Mouse (Mus musculus) stomach, postnatal 0 days (tissue): Measurements from ENCODE around the gene Vezf1. TPM values are rescaled to one million over a fixed set of nuclear protein-coding genes. Genes with fewer than 3 reads are reported as not detected.

Source experiments
- ATAC-seq: fragments of 200-750 bp; cut with Nextera tagmentation; 2 replicates; pipeline ENCODE4 v1.8.0; 2017; ENCODE audit not compliant: low FRiP score, low TSS enrichment
- DNase-seq: peaks from one replicate; pipeline ENCODE4 v3.0.0-alpha.2; 2016; ENCODE audit warnings: low spot score
- H3K27ac ChIP-seq: fragments of 300-500 bp; sonication (generic); replicated peaks from 2 replicates; pipeline ENCODE4 v1.5.1; 2014; ENCODE audit warnings: mild to moderate bottlenecking, control low read depth
- H3K27me3 ChIP-seq: fragments of 300-500 bp; sonication (generic); 2 replicates; pipeline ENCODE4 v1.6.1; 2014; ENCODE audit warnings: low read length; ENCODE audit not compliant: control insufficient read depth, insufficient read depth
- H3K36me3 ChIP-seq: fragments of 300-500 bp; sonication (generic); 2 replicates; pipeline ENCODE4 v1.6.1; 2014; ENCODE audit warnings: low read length, mixed read lengths; ENCODE audit not compliant: control insufficient read depth, insufficient read depth
- H3K4me1 ChIP-seq: fragments of 300-500 bp; sonication (generic); replicated peaks from 2 replicates; pipeline ENCODE4 v1.6.1; 2014; ENCODE audit warnings: antibody characterized with exemption; ENCODE audit not compliant: control insufficient read depth, insufficient read depth
- H3K4me2 ChIP-seq: fragments of 300-500 bp; sonication (generic); replicated peaks from 2 replicates; pipeline ENCODE4 v1.6.1; 2014; ENCODE audit warnings: low read depth, mild to moderate bottlenecking, control low read depth, moderate library complexity
- H3K4me3 ChIP-seq: fragments of 300-500 bp; sonication (generic); 2 replicates; pipeline ENCODE4 v1.5.1; 2014; ENCODE audit warnings: low read depth, low read length, control low read depth
- H3K9ac ChIP-seq: fragments of 300-500 bp; sonication (generic); 2 replicates; pipeline ENCODE4 v1.6.1; 2014; ENCODE audit warnings: mild to moderate bottlenecking, low read length, control low read depth, mixed read lengths
- H3K9me3 ChIP-seq: fragments of 300-500 bp; sonication (generic); 2 replicates; pipeline ENCODE4 v1.6.1; 2016; ENCODE audit warnings: low read length; ENCODE audit not compliant: control insufficient read depth
- CTCF ChIP-seq: IDR thresholded peaks from 2 replicates; pipeline ENCODE4 v1.5.1; 2016; ENCODE audit warnings: antibody characterized with exemption, low read depth, mild to moderate bottlenecking, moderate library complexity
- EP300 ChIP-seq: optimal IDR thresholded peaks from 2 replicates; pipeline ENCODE3; 2016; ENCODE audit warnings: antibody characterized with exemption
- WGBS: fragments of 180-500 bp; shearing (Covaris S2); extraction: QIAGEN DNeasy Blood & Tissue Kit; methylation state at CpG from one replicate; pipeline ENCODE4 v1.1.7; 2014; 5-methylcytosine and 5-hydroxymethylcytosine counted together
- polyA plus RNA-seq: library from polyadenylated mRNA; unstranded; fragments of >200 nt; fragmentation: Nextera tagmentation; extraction: Ambion mirVana; gene quantifications from 2 replicates; pipeline ENCODE4 v1.2.1, GENCODE M21; 2015

The Vezf1 gene
- polyA plus RNA-seq, 1 experiment from 2014 or later = 15.9 TPM

DNA sequence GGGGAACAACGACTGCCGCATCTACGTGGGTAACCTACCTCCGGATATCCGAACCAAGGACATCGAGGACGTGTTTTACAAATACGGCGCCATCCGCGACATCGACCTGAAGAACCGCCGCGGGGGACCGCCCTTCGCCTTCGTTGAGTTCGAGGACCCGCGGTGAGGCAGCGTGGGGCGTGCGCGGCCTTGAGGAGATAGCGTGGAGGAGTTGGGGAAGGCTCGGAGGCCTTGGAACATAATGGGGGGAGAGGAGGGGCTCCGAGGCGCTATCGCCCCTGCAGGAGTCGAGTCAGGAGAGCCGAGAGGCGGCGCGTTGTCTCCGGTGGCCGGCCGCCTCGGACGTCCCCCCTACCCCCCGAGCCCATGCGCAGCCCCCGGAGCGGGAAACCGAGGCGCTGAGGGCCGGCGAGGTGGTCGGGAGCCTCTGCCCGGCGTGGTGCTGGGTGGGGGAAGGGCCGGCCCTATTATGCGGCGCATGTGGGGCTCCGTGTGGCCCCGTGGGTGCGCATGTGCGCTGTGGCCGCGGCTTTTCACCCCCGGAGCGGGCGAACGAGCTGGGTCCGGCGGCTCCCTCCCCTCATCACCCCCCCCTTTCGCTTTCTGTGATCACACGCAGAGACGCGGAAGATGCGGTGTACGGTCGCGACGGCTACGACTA, 20.1 kb upstream of the Vezf1 start:
- TF ChIP-seq EP300 (no peak), CTCF (no peak)
- DNase-seq (peak; percentile 81), ATAC-seq (peak; percentile 75)
- Histone ChIP-seq H3K9me3 (no peaks in the 10 kb centered on the region), H3K9ac (peak overlapping the region; percentile 99), H3K4me1 (no peaks in the 10 kb centered on the region), H3K27ac (peak overlapping the region; percentile 100), H3K4me2 (peak overlapping the region; percentile 61), H3K27me3 (no peaks in the 10 kb centered on the region), H3K4me3 (peak overlapping the region; percentile 98), H3K36me3 (peaks cover 7% of the 10 kb centered on the region; the same call in 1 of the 2 replicates)
- under 1% methylated on average over 64 of the region's 76 CpGs for WGBS

DNA sequence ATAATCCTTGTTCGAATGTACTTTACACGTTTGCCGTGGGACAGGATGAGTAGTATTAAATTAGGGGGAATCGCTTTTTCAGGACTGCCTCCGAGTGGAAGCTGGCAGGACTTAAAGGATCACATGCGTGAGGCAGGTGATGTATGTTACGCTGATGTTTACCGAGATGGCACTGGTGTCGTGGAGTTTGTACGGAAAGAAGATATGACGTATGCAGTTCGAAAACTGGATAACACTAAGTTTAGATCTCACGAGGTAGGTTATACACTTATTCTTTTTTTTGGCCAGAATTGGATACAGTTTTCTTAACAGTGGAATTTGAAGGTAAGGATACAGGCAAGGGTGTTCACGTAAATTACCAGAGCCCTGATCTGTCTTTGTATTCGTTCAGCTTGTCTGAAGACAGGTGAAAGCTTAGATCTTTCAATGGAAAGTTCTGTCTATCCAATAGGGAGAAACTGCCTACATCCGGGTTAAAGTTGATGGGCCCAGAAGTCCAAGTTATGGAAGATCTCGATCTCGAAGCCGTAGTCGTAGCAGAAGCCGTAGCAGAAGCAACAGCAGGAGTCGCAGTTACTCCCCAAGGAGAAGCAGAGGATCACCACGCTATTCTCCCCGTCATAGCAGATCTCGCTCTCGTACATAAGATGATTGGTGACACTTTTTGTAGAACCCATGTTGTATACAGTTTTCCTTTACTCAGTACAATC, 19.0 kb upstream of the Vezf1 start:
- Histone ChIP-seq H3K27ac (no peak overlapping the region), H3K36me3 (peaks cover 7% of the 10 kb centered on the region; the same call in 1 of the 2 replicates), H3K9me3 (no peaks in the 10 kb centered on the region), H3K4me1 (no peaks in the 10 kb centered on the region), H3K4me2 (peak overlapping the region; percentile 61), H3K4me3 (peak overlapping the region; percentile 98), H3K27me3 (no peaks in the 10 kb centered on the region), H3K9ac (peak overlapping the region; percentile 99)
- WGBS = 10% methylated on average over 26 of the region's 26 CpGs
- DNase-seq (no peak), ATAC-seq (no peak)
- TF ChIP-seq CTCF (peak; percentile 33), EP300 (no peak)

DNA sequence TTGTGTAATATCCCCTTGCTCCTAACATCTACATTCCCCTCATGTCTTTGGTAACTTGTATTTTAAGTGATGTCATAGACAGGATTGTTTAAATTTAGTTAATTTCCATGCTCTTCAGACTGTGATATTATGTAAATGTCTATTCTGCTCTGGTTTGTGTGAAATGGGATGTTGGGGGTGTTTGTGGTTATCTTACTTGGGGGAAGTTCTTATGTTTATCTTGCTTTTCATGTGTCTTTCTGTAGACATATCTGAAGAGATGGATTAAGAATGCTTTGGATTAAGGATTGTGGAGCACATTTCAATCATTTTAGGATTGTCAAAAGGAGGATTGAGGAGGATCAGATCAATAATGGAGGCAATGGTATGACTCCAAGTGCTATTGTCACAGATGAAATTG, 18.3 kb upstream of the Vezf1 start:
- Histone ChIP-seq H3K9me3 (no peaks in the 10 kb centered on the region), H3K36me3 (peaks cover 7% of the 10 kb centered on the region; the same call in 1 of the 2 replicates), H3K27ac (no peak overlapping the region), H3K9ac (no peak overlapping the region), H3K4me3 (no peak overlapping the region), H3K27me3 (no peaks in the 10 kb centered on the region), H3K4me1 (no peaks in the 10 kb centered on the region), H3K4me2 (peak overlapping the region; percentile 61)
- TF ChIP-seq CTCF (no peak), EP300 (no peak)
- ATAC-seq (no peak), DNase-seq (no peak)

DNA sequence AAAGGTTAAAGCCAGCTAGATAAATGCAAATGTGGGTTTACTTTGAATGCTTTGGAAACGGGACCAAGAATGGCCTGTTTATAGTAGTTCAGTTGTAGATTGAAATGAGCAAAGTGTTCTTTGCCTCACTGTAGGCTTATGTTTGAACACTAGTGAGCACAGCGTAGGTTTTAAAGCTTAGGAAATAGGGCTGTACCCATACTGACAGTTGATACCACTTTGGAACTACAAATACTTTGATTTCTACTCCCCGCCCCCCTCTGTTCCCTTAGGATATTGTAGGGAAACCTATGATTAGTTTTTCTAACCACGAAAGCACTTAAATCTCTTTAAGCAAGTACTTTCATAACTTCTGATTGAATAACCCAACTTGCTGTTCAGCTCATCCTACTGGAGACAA, 15.4 kb upstream of the Vezf1 start:
- TF ChIP-seq EP300 = no peak
- no peak for TF ChIP-seq CTCF
- H3K27me3 ChIP-seq = no peaks in the 10 kb centered on the region
- no peak overlapping the region for H3K4me3 ChIP-seq
- ATAC-seq (no peak), DNase-seq (no peak)
- H3K27ac ChIP-seq = no peak overlapping the region
- 64% methylated on average over 4 of the region's 4 CpGs for WGBS
- no peak overlapping the region for H3K4me2 ChIP-seq
- H3K36me3 ChIP-seq = peaks cover 7% of the 10 kb centered on the region; the same call in 1 of the 2 replicates
- no peak overlapping the region for H3K9ac ChIP-seq
- H3K4me1 ChIP-seq = no peaks in the 10 kb centered on the region
- H3K9me3 ChIP-seq = no peaks in the 10 kb centered on the region

DNA sequence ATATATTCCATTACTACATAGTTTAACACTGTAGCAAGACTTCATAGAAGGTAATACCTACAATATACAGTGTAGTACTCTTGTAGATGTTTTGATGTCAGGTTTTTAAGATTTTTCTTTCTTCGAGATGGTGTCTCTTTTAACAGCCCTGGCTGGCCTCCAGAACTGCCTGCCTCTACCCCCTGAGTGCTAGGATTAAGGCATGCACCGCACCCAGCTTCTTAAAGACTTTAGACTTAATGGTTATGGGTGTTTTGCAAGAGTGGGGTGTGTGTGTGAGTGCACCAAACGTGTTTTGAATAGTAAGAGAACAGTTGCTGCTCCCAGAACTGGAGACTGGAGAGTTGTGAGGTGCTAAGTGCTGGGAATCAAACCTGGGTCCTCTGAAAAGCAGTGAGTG, 14.3 kb upstream of the Vezf1 start:
- H3K9ac ChIP-seq = no peak overlapping the region
- H3K4me1 ChIP-seq = no peaks in the 10 kb centered on the region
- TF ChIP-seq EP300 (no peak), CTCF (no peak)
- H3K4me3 ChIP-seq = no peak overlapping the region
- H3K27ac ChIP-seq = no peak overlapping the region
- no peaks in the 10 kb centered on the region for H3K27me3 ChIP-seq
- 42% methylated on average over 3 of the region's 3 CpGs for WGBS
- ATAC-seq (no peak), DNase-seq (no peak)
- H3K4me2 ChIP-seq = no peak overlapping the region
- no peaks in the 10 kb centered on the region for H3K9me3 ChIP-seq
- H3K36me3 ChIP-seq = peaks cover 7% of the 10 kb centered on the region; the same call in 1 of the 2 replicates

DNA sequence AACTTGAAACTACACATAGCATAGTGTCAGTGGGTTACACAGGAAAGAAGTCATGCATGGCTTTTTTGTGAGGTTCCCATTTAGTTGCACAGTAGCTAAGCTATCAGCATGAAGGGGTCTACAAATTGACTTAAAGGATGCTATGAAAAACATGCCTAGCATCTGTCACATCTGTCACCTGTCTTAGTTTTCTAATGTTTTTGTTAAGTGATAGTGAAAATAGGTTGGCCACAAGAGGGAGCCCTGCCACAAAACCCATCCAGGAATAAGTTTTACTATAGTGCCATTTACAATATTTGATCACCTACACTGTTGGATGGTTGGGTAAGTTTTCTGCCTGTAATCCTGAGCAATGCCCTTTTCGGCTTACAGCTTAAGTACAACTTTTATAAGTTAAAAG, 13.5 kb upstream of the Vezf1 start:
- Histone ChIP-seq H3K36me3 (peaks cover 7% of the 10 kb centered on the region; the same call in 1 of the 2 replicates), H3K27ac (no peak overlapping the region), H3K4me3 (no peak overlapping the region), H3K4me1 (no peaks in the 10 kb centered on the region), H3K9ac (no peak overlapping the region), H3K27me3 (no peaks in the 10 kb centered on the region), H3K9me3 (no peaks in the 10 kb centered on the region), H3K4me2 (no peak overlapping the region)
- peak; percentile 79 for TF ChIP-seq CTCF
- TF ChIP-seq EP300 = no peak
- ATAC-seq = 0 out of 2 replicates have a peak, but pooled peaks have one; percentile 22
- 60% methylated on average over 1 of the region's 1 CpGs for WGBS
- DNase-seq = peak; percentile 59
